Mouse (Mus musculus) heart, embryonic 12.5 days (tissue): ENCODE measurements at regions not wholly inside any gene's neighbourhood (a gene's known extent, or its start where the extent isn't known, plus 50 kb on each side); places are given as distances from the start of the nearest gene placed in this dataset.
A peak's percentile ranks its signal among the peaks of the same experiment; 100 is the strongest.

ENCODE experiments used
- ATAC-seq: fragments of 200-750 bp; cut with Nextera tagmentation; 2 replicates; pipeline ENCODE4 v1.8.0; 2017; ENCODE audit warnings: moderate TSS enrichment, moderate library complexity; ENCODE audit not compliant: insufficient number of reproducible peaks, low FRiP score
- H3K27ac ChIP-seq: fragments of 300-500 bp; sonication (generic); 2 replicates; pipeline ENCODE4 v1.5.1; 2016; ENCODE audit warnings: mild to moderate bottlenecking, moderate library complexity; ENCODE audit not compliant: poor library complexity, severe bottlenecking
- H3K27me3 ChIP-seq: fragments of 300-500 bp; sonication (generic); replicated peaks from 2 replicates; pipeline ENCODE4 v1.6.1; 2016; ENCODE audit warnings: mild to moderate bottlenecking, moderate library complexity
- H3K36me3 ChIP-seq: fragments of 300-500 bp; sonication (generic); 2 replicates; pipeline ENCODE4 v1.6.1; 2016; ENCODE audit warnings: mild to moderate bottlenecking, moderate library complexity
- H3K4me1 ChIP-seq: fragments of 300-500 bp; sonication (generic); replicated peaks from 2 replicates; pipeline ENCODE4 v1.6.1; 2016; ENCODE audit warnings: mild to moderate bottlenecking
- H3K4me2 ChIP-seq: fragments of 300-500 bp; sonication (generic); 2 replicates; pipeline ENCODE4 v1.6.1; 2016; ENCODE audit warnings: mild to moderate bottlenecking, moderate library complexity
- H3K4me3 ChIP-seq: fragments of 300-500 bp; sonication (generic); 2 replicates; pipeline ENCODE4 v1.5.1; 2016; ENCODE audit warnings: mild to moderate bottlenecking
- H3K9ac ChIP-seq: fragments of 300-500 bp; sonication (generic); 2 replicates; pipeline ENCODE4 v1.6.1; 2016; ENCODE audit warnings: mild to moderate bottlenecking, moderate library complexity
- H3K9me3 ChIP-seq: fragments of 300-500 bp; sonication (generic); replicated peaks from 2 replicates; pipeline ENCODE4 v1.6.1; 2016; ENCODE audit warnings: mild to moderate bottlenecking, moderate library complexity
- WGBS: fragments of 180-500 bp; shearing (Covaris S2); methylation state at CpG from one replicate; pipeline ENCODE4 v1.1.7; 2016; 5-methylcytosine and 5-hydroxymethylcytosine counted together

DNA sequence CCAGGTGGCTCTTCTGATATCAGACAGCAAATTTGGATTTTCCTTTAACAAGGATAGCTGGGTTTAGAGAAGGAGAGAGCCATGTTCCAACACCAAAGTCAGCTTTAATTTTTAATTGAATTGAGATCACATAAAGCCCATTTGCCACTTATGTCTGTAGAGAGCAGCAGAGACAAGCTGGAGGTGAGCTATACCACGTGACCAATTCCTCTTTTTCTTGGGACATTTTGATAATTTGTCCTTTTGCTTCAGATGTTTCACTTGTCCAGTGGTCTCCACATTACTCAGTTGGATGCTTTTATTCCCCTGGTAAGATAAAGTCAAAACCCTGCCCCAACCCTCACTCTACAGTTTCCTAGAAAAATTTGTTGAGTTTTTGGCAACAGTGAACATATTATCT is 248.6 kb upstream of the Ndst4 start:
- Histone ChIP-seq H3K27ac (no peak overlapping the region), H3K27me3 (no peaks in the 10 kb centered on the region), H3K36me3 (no peaks in the 10 kb centered on the region), H3K4me2 (no peak overlapping the region), H3K4me1 (no peaks in the 10 kb centered on the region), H3K4me3 (no peak overlapping the region), H3K9ac (no peak overlapping the region), H3K9me3 (no peaks in the 10 kb centered on the region)
- no peak for ATAC-seq
- 55% methylated on average over 1 of the region's 1 CpGs for WGBS

DNA sequence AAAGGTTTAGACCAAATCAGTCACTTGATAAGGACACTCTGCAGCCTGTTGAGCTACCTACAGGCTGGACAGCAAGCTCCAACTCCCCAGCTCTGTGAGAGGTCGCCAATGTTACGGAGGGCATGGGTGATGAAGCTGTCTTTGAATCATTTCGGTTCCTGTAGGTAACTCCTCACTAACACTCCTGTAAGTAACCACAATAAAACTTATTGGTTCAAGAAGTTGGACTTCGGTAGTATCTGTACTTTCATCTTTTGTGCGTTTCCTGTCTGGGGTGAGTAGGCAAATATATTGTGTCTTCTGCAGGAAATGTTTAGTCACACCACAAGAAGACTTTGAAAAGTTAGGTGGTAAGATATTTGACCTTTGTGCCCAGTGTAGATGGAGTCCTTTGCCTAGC is 244.1 kb upstream of the Ndst4 start:
- no peak overlapping the region for H3K9ac ChIP-seq
- H3K27ac ChIP-seq = no peak overlapping the region
- H3K27me3 ChIP-seq = no peaks in the 10 kb centered on the region
- no peak for ATAC-seq
- H3K4me3 ChIP-seq = no peak overlapping the region
- H3K36me3 ChIP-seq = no peaks in the 10 kb centered on the region
- no peaks in the 10 kb centered on the region for H3K9me3 ChIP-seq
- 78% methylated on average over 5 of the region's 5 CpGs for WGBS
- H3K4me2 ChIP-seq = no peak overlapping the region
- H3K4me1 ChIP-seq = no peaks in the 10 kb centered on the region

DNA sequence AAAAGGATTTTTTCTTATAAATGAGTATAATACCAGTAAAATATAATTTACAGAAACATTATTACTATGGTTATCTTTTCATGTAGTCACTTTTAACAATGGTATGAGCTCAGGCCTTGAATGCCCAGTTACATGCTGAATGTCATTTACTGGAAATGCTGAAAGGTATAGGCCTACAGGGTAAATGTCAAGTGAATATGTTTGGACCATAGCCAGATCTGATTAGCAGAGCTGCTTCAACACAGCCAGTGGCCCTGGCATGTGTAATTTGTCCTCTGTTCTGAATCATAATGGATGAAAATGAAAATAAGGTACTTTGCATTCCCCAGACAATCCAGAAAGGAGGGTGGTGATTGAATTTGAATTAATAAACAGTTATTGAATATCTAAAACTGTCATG is 213.3 kb upstream of the Ndst4 start:
- Histone ChIP-seq H3K27ac (no peak overlapping the region), H3K9ac (no peak overlapping the region), H3K36me3 (no peaks in the 10 kb centered on the region), H3K4me3 (no peak overlapping the region), H3K4me1 (no peaks in the 10 kb centered on the region), H3K4me2 (no peak overlapping the region), H3K9me3 (no peaks in the 10 kb centered on the region), H3K27me3 (no peaks in the 10 kb centered on the region)
- no peak for ATAC-seq

DNA sequence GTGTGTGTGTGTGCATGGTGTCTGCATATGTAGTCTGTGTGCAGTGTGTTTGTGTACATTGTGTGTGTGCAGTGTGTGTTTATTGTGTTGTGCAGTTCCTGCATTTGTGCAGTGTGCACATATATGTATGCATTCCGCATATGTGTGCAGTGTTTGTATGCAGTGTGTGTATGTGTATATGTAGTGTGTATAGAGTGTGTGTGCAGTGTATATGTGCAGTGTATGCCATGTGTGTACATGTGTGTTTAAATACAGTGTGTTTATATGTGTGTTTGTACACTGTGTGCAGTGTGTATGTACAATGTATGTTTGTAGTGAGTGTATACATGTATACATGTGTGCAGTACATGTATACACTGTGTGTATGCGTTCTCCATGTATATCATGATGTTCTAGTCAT is 183.0 kb upstream of the Ndst4 start:
- H3K4me1 ChIP-seq = no peaks in the 10 kb centered on the region
- no peaks in the 10 kb centered on the region for H3K27me3 ChIP-seq
- no peak overlapping the region for H3K27ac ChIP-seq
- WGBS = 78% methylated on average over 2 of the region's 2 CpGs
- H3K4me2 ChIP-seq = no peak overlapping the region
- no peaks in the 10 kb centered on the region for H3K9me3 ChIP-seq
- no peak for ATAC-seq
- H3K4me3 ChIP-seq = no peak overlapping the region
- H3K36me3 ChIP-seq = no peaks in the 10 kb centered on the region
- no peak overlapping the region for H3K9ac ChIP-seq

DNA sequence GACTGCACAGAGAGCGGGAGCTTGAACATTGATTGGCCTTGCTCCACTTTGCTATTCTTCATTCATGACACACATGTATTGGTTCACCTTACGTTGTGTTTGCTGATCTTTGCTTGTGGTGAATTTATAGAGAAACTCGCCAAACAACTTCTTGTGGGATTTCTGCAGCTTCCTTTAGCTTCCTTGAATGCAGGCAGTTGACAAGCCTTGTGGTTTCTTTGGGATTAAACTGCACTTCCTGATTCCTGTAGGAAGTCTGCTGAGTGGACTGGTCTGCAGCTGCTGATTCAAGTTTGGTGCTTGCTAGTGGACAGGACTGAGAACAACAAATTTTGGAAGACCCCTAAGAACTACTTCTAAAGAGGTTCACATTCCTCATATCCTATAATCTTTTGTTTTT is 152.8 kb upstream of the Ndst4 start:
- no peaks in the 10 kb centered on the region for H3K9me3 ChIP-seq
- H3K27ac ChIP-seq = no peak overlapping the region
- H3K9ac ChIP-seq = no peak overlapping the region
- no peaks in the 10 kb centered on the region for H3K4me1 ChIP-seq
- ATAC-seq = no peak
- 81% methylated on average over 3 of the region's 3 CpGs for WGBS
- no peaks in the 10 kb centered on the region for H3K27me3 ChIP-seq
- no peak overlapping the region for H3K4me2 ChIP-seq
- no peak overlapping the region for H3K4me3 ChIP-seq
- H3K36me3 ChIP-seq = no peaks in the 10 kb centered on the region

DNA sequence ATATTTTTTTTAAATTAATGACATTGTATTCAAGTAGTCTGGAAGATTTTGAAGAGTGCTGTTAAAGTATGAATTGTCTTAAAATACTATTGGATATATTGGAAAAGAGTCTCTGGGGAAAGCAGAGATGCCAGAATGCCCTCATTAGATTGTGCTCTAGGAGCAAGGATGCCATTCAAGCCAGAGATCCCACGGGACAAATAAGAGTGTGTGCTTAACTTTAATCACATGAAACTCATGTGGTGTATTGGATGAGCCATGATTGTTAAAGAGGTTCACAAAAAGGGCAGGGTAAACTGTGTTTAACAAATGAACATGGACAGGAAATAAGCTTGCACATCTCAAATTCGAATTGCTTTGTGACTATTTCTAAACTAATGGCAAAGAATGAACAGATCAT is 143.0 kb upstream of the Ndst4 start:
- WGBS = 66% methylated on average over 2 of the region's 2 CpGs
- Histone ChIP-seq H3K4me1 (no peaks in the 10 kb centered on the region), H3K9me3 (no peaks in the 10 kb centered on the region), H3K4me2 (no peak overlapping the region), H3K27ac (no peak overlapping the region), H3K9ac (no peak overlapping the region), H3K36me3 (no peaks in the 10 kb centered on the region), H3K4me3 (no peak overlapping the region), H3K27me3 (no peaks in the 10 kb centered on the region)
- no peak for ATAC-seq

DNA sequence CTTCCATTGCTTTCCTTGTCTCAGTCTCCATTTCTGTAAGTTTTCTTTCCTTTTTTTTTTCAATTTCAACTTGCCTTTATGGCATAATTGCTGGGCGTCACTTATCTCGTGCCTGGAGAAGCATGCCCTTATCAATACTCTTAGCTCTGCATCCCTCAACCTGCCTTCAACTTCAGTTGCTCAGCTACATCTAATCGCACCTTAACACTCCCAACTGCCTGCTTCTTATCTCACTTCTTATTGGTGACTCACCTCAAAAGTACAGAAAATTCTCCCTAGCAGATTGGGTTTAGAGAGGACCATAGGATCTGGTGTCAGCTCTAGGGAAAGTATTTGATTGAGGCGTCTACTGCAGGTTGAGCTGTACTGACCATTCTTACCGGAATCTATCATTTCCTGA is 133.2 kb upstream of the Ndst4 start:
- WGBS = 27% methylated on average over 5 of the region's 5 CpGs
- no peak overlapping the region for H3K9ac ChIP-seq
- no peak overlapping the region for H3K27ac ChIP-seq
- H3K9me3 ChIP-seq = no peaks in the 10 kb centered on the region
- 0 out of 2 replicates have a peak overlapping the region, but pooled peaks have one; percentile 3 for H3K4me2 ChIP-seq
- no peaks in the 10 kb centered on the region for H3K27me3 ChIP-seq
- no peaks in the 10 kb centered on the region for H3K36me3 ChIP-seq
- no peak overlapping the region for H3K4me3 ChIP-seq
- H3K4me1 ChIP-seq = peaks cover 5% of the 10 kb centered on the region; the same call in 1 of the 2 replicates
- 0 out of 2 replicates have a peak, but pooled peaks have one; percentile 51 for ATAC-seq

DNA sequence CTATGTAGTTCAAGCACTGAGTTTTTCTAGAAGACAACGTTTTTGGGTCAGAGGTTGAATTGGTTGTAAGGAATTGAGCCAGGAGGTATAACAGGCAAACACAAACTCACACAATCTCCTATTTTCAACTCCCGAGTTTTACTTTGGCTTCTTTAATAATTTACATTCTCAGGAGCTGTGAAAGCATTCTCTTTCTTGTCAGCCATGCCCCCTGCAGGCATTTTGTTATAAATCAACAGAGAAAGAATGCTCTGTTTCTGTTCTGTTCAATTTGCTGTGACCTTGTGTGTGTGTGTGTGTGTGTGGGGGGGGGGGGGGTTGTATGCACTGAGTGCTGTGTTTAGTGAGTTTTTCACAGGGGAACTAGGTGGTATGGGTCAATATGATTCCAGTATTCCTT is 132.7 kb upstream of the Ndst4 start:
- Histone ChIP-seq H3K27ac (no peak overlapping the region), H3K4me2 (0 out of 2 replicates have a peak overlapping the region, but pooled peaks have one; percentile 3)

DNA sequence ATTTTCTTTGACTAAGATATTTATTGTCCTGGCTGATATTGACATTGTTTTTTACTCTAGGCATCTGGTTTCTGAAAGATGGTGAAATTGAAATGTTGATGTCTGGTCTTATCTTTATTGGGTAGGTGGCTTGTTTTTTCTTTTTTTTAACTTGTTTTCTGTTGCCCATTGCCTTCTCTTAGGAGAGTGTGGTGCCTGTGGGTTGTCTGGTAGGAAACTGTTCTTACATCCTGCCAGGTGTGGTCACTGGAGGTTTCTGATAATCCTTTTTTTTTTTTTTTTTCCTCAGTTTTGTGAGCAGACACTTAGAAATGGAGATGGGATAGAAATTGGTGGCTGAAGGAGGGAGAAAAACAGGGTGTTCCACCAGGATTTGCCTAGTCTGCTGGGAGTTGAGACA is 125.3 kb upstream of the Ndst4 start:
- H3K4me2 ChIP-seq = no peak overlapping the region
- H3K9ac ChIP-seq = no peak overlapping the region
- H3K4me1 ChIP-seq = no peaks in the 10 kb centered on the region
- no peak overlapping the region for H3K27ac ChIP-seq
- H3K27me3 ChIP-seq = no peaks in the 10 kb centered on the region
- no peaks in the 10 kb centered on the region for H3K36me3 ChIP-seq
- no peak for ATAC-seq
- no peaks in the 10 kb centered on the region for H3K9me3 ChIP-seq
- H3K4me3 ChIP-seq = no peak overlapping the region

More for the DNA sequence above, 132.7 kb upstream of the Ndst4 start:
- H3K4me1 ChIP-seq = peaks cover 5% of the 10 kb centered on the region; the same call in 1 of the 2 replicates
- ATAC-seq = no peak
- H3K27me3 ChIP-seq = no peaks in the 10 kb centered on the region
- 21% methylated on average over 2 of the region's 2 CpGs for WGBS
- no peak overlapping the region for H3K4me3 ChIP-seq
- no peaks in the 10 kb centered on the region for H3K9me3 ChIP-seq
- H3K36me3 ChIP-seq = no peaks in the 10 kb centered on the region
- H3K9ac ChIP-seq = no peak overlapping the region

DNA sequence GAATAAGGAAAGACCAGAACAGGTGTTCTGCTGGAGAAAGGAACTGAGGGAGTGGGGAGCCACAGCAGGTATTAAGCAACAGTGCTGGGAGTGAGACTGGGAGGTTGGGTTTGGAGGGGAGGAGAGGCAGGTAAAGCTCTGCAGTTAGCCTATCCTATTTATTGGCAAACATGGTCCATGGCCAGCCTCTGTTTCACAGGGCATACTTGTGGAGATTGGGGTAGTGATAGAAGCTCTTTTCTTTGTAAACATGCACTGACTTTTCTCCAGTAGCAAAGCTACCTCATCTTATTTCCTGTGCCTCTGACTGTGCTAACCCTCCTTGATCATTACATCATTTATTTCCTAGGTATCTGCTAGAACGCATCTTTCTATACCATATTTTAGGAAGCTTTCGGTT is 124.9 kb upstream of the Ndst4 start:
- 85% methylated on average over 2 of the region's 2 CpGs for whole genome bisulfite sequencing
- no peaks in the 10 kb centered on the region for H3K9me3 ChIP-seq
- no peaks in the 10 kb centered on the region for H3K36me3 ChIP-seq
- no peak overlapping the region for H3K4me3 ChIP-seq
- H3K4me2 ChIP-seq = no peak overlapping the region
- no peaks in the 10 kb centered on the region for H3K4me1 ChIP-seq
- no peak overlapping the region for H3K9ac ChIP-seq
- no peak overlapping the region for H3K27ac ChIP-seq
- no peaks in the 10 kb centered on the region for H3K27me3 ChIP-seq
- ATAC-seq = no peak

DNA sequence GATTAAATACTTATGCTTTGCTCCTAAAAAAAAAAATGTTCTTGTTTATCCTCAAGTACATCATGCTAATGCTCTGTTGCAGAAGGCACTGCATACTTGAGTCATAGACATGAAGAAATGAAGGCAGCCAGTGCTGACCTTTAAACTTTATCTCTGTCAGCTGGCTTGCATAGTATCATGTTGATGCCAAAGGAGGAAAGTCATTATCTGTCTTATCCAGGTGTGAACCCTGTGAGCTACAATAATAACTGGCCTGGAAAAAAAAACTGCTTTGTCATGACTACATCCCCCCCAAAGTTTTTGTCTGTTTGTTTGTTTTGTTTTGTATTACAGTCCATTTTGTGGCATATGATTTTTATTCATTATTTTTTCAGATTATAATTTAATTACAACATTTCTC is 124.3 kb upstream of the Ndst4 start:
- no peak for ATAC-seq
- H3K4me1 ChIP-seq = no peaks in the 10 kb centered on the region

DNA sequence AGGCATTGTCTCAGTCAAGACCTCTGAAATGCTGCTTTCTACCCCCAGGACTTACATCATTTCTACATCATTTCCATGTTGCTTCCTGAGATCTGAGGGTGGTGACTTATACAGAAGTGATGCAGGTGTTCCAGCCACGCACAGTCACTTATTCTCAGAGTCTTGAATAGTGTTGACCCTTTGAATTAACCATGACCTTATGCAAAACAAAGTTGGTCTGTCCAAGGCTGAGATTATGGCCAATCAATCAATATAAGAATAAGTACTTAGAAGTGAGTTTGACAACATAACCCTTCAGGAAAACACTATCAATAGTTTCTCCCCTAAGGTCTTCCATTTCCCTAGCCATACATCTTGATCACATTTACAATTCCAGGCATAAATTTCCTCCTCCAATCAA is 115.3 kb upstream of the Ndst4 start:
- Histone ChIP-seq H3K4me2 (no peak overlapping the region), H3K27me3 (no peaks in the 10 kb centered on the region), H3K4me3 (no peak overlapping the region), H3K4me1 (no peaks in the 10 kb centered on the region), H3K36me3 (no peaks in the 10 kb centered on the region), H3K27ac (no peak overlapping the region), H3K9me3 (no peaks in the 10 kb centered on the region), H3K9ac (no peak overlapping the region)
- 74% methylated on average over 1 of the region's 1 CpGs for WGBS
- ATAC-seq = no peak

More for the DNA sequence above, 124.3 kb upstream of the Ndst4 start:
- no peak overlapping the region for H3K4me3 ChIP-seq
- no peaks in the 10 kb centered on the region for H3K27me3 ChIP-seq
- H3K9me3 ChIP-seq = no peaks in the 10 kb centered on the region
- H3K4me2 ChIP-seq = no peak overlapping the region
- no peak overlapping the region for H3K27ac ChIP-seq
- H3K9ac ChIP-seq = no peak overlapping the region
- no peaks in the 10 kb centered on the region for H3K36me3 ChIP-seq
